Mouse (Mus musculus): Measurements from ENCODE around the gene Gpr3. TPM values are rescaled to one million over a fixed set of nuclear protein-coding genes. Genes with fewer than 3 reads are reported as not detected.

The Gpr3 gene
- polyA plus RNA-seq, 1 experiment from 2014 or later = 0.57 TPM

- peak overlapping the region; percentile 41; the same call in 1 of the 2 replicates for H3K9ac ChIP-seq
Measured at GRCm38 (mm10) chr4:133176761-133177403, 35.5 kb downstream of the Gpr3 start.

GRCm38 (mm10) chr4:133175998-133176760 lies 36.2 kb downstream of the Gpr3 start:
- peak overlapping the region; percentile 72 for H3K27ac ChIP-seq
- H3K4me1 ChIP-seq = peaks cover 28% of the 10 kb centered on the region
- H3K4me3 ChIP-seq = no peak overlapping the region
- no peaks in the 10 kb centered on the region for H3K9me3 ChIP-seq (replicated peaks)
- WGBS = 56% methylated on average over 14 of the region's 14 CpGs
- peak overlapping the region; percentile 41; the same call in 1 of the 2 replicates for H3K9ac ChIP-seq
- peak overlapping the region; percentile 27; the same call in 1 of the 2 replicates for H3K4me2 ChIP-seq
- ATAC-seq = no peak
- no peaks in the 10 kb centered on the region for H3K27me3 ChIP-seq
- peaks cover 21% of the 10 kb centered on the region for H3K36me3 ChIP-seq (ENCODE audit: poor library complexity, severe bottlenecking)

More at GRCm38 (mm10) chr4:133176761-133177403, 35.5 kb downstream of the Gpr3 start:
- H3K27ac ChIP-seq = peak overlapping the region; percentile 72
- 0 out of 2 replicates have a peak overlapping the region, but pooled peaks have one; percentile 27 for H3K4me2 ChIP-seq
- H3K27me3 ChIP-seq = no peaks in the 10 kb centered on the region
- H3K9me3 ChIP-seq (replicated peaks) = no peaks in the 10 kb centered on the region
- H3K4me1 ChIP-seq = peaks cover 28% of the 10 kb centered on the region
- peak; percentile 61 for ATAC-seq
- peaks cover 22% of the 10 kb centered on the region for H3K36me3 ChIP-seq (ENCODE audit: poor library complexity, severe bottlenecking)
- H3K4me3 ChIP-seq = no peak overlapping the region
- 68% methylated on average over 18 of the region's 18 CpGs for WGBS

- Histone ChIP-seq H3K4me2 (no peak overlapping the region), H3K4me1 (peaks cover 36% of the 10 kb centered on the region), H3K36me3 (ENCODE audit: poor library complexity, severe bottlenecking) (peaks cover 21% of the 10 kb centered on the region), H3K4me3 (no peak overlapping the region), H3K27ac (no peak overlapping the region), H3K9me3 (replicated peaks) (no peaks in the 10 kb centered on the region), H3K27me3 (no peaks in the 10 kb centered on the region), H3K9ac (no peak overlapping the region)
- ATAC-seq = no peak
- 75% methylated on average over 7 of the region's 7 CpGs for WGBS
Measured at GRCm38 (mm10) chr4:133175274-133175673, 37.1 kb downstream of the Gpr3 start.

GRCm38 (mm10) chr4:133174361-133174760 lies 38.0 kb downstream of the Gpr3 start:
- H3K27ac ChIP-seq = no peak overlapping the region
- no peak overlapping the region for H3K4me3 ChIP-seq
- H3K27me3 ChIP-seq = no peaks in the 10 kb centered on the region
- peaks cover 39% of the 10 kb centered on the region for H3K4me1 ChIP-seq
- H3K9ac ChIP-seq = no peak overlapping the region
- 84% methylated on average over 4 of the region's 4 CpGs for WGBS
- H3K36me3 ChIP-seq (ENCODE audit: poor library complexity, severe bottlenecking) = peaks cover 16% of the 10 kb centered on the region
- H3K4me2 ChIP-seq = no peak overlapping the region
- H3K9me3 ChIP-seq (replicated peaks) = no peaks in the 10 kb centered on the region
- no peak for ATAC-seq

- 94% methylated on average over 4 of the region's 4 CpGs for WGBS
- no peak overlapping the region for H3K27ac ChIP-seq
- no peak for ATAC-seq
- H3K27me3 ChIP-seq = no peaks in the 10 kb centered on the region
- H3K36me3 ChIP-seq (ENCODE audit: poor library complexity, severe bottlenecking) = peaks cover 3% of the 10 kb centered on the region
- H3K4me3 ChIP-seq = no peak overlapping the region
- no peak overlapping the region for H3K9ac ChIP-seq
- H3K4me1 ChIP-seq = peaks cover 34% of the 10 kb centered on the region
- H3K4me2 ChIP-seq = no peak overlapping the region
- H3K9me3 ChIP-seq (replicated peaks) = no peaks in the 10 kb centered on the region
Measured at GRCm38 (mm10) chr4:133172451-133172850, 39.9 kb downstream of the Gpr3 start.

- Histone ChIP-seq H3K36me3 (ENCODE audit: poor library complexity, severe bottlenecking) (no peaks in the 10 kb centered on the region), H3K4me3 (no peak overlapping the region), H3K27me3 (no peaks in the 10 kb centered on the region), H3K4me2 (no peak overlapping the region), H3K4me1 (peaks cover 15% of the 10 kb centered on the region), H3K27ac (no peak overlapping the region), H3K9ac (no peak overlapping the region), H3K9me3 (replicated peaks) (no peaks in the 10 kb centered on the region)
- no peak for ATAC-seq
Measured at GRCm38 (mm10) chr4:133170616-133171015, 41.7 kb downstream of the Gpr3 start.

- no peak for ATAC-seq
- WGBS = 93% methylated on average over 3 of the region's 3 CpGs
- H3K4me2 ChIP-seq = no peak overlapping the region
Measured at GRCm38 (mm10) chr4:133170056-133170524, 42.2 kb downstream of the Gpr3 start.

GRCm38 (mm10) chr4:133169237-133170055 lies 42.9 kb downstream of the Gpr3 start:
- no peak for ATAC-seq

More at GRCm38 (mm10) chr4:133170056-133170524, 42.2 kb downstream of the Gpr3 start:
- no peaks in the 10 kb centered on the region for H3K36me3 ChIP-seq (ENCODE audit: poor library complexity, severe bottlenecking)
- H3K9ac ChIP-seq = no peak overlapping the region
- H3K4me1 ChIP-seq = peaks cover 11% of the 10 kb centered on the region; the same call in 1 of the 2 replicates
- H3K9me3 ChIP-seq (replicated peaks) = no peaks in the 10 kb centered on the region
- H3K27ac ChIP-seq = no peak overlapping the region
- H3K27me3 ChIP-seq = no peaks in the 10 kb centered on the region
- no peak overlapping the region for H3K4me3 ChIP-seq

GRCm38 (mm10) chr4:133166773-133167172 lies 45.6 kb downstream of the Gpr3 start:
- H3K36me3 ChIP-seq (ENCODE audit: poor library complexity, severe bottlenecking) = no peaks in the 10 kb centered on the region
- WGBS = 92% methylated on average over 9 of the region's 9 CpGs
- no peak overlapping the region for H3K4me3 ChIP-seq
- H3K9me3 ChIP-seq (replicated peaks) = no peaks in the 10 kb centered on the region
- no peak overlapping the region for H3K27ac ChIP-seq
- H3K4me1 ChIP-seq = peaks cover 11% of the 10 kb centered on the region; the same call in 1 of the 2 replicates
- no peak for ATAC-seq
- H3K4me2 ChIP-seq = no peak overlapping the region
- H3K27me3 ChIP-seq = no peaks in the 10 kb centered on the region
- no peak overlapping the region for H3K9ac ChIP-seq

More at GRCm38 (mm10) chr4:133169237-133170055, 42.9 kb downstream of the Gpr3 start:
- Histone ChIP-seq H3K36me3 (ENCODE audit: poor library complexity, severe bottlenecking) (no peaks in the 10 kb centered on the region), H3K9me3 (replicated peaks) (no peaks in the 10 kb centered on the region), H3K4me2 (no peak overlapping the region), H3K27ac (no peak overlapping the region), H3K4me3 (no peak overlapping the region), H3K4me1 (peaks cover 11% of the 10 kb centered on the region; the same call in 1 of the 2 replicates), H3K9ac (no peak overlapping the region), H3K27me3 (no peaks in the 10 kb centered on the region)
- 89% methylated on average over 10 of the region's 10 CpGs for WGBS

GRCm38 (mm10) chr4:133162196-133162595 lies 50.1 kb downstream of the Gpr3 start:
- Histone ChIP-seq H3K4me3 (no peak overlapping the region), H3K9ac (no peak overlapping the region), H3K4me1 (peaks cover 25% of the 10 kb centered on the region), H3K27ac (0 out of 2 replicates have a peak overlapping the region, but pooled peaks have one; percentile 22), H3K9me3 (replicated peaks) (no peaks in the 10 kb centered on the region), H3K27me3 (no peaks in the 10 kb centered on the region), H3K4me2 (no peak overlapping the region), H3K36me3 (ENCODE audit: poor library complexity, severe bottlenecking) (no peaks in the 10 kb centered on the region)
- no peak for ATAC-seq
- WGBS = 70% methylated on average over 6 of the region's 6 CpGs

GRCm38 (mm10) chr4:133160821-133161220 lies 51.5 kb downstream of the Gpr3 start:
- Histone ChIP-seq H3K4me2 (no peak overlapping the region), H3K27me3 (no peaks in the 10 kb centered on the region), H3K4me1 (peaks cover 34% of the 10 kb centered on the region), H3K9ac (no peak overlapping the region), H3K36me3 (ENCODE audit: poor library complexity, severe bottlenecking) (no peaks in the 10 kb centered on the region), H3K27ac (no peak overlapping the region), H3K4me3 (no peak overlapping the region), H3K9me3 (replicated peaks) (no peaks in the 10 kb centered on the region)
- 71% methylated on average over 4 of the region's 4 CpGs for WGBS
- no peak for ATAC-seq

All from forebrain, embryonic 13.5 days (tissue).